Mouse (Mus musculus): Measurements from ENCODE around the gene Gm49380.

Gm49380 gene

GRCm38 (mm10) chr9:44075996-44076763 is 37.1 kb downstream of the Gm49380 start:
- DNase-seq (ENCODE audit: low read depth, low spot score): no peak

- no peak for DNase-seq (ENCODE audit: low read depth, low spot score)
Measured at GRCm38 (mm10) chr9:44075276-44075995, 37.9 kb downstream of the Gm49380 start.

GRCm38 (mm10) chr9:44074395-44075275 is 38.7 kb downstream of the Gm49380 start:
- DNase-seq (ENCODE audit: low read depth, low spot score): peak; percentile 82

- DNase-seq (ENCODE audit: low read depth, low spot score): peak; percentile 71
Measured at GRCm38 (mm10) chr9:44073115-44073514, 40.2 kb downstream of the Gm49380 start.

- peak; percentile 81 for DNase-seq (ENCODE audit: low read depth, low spot score)
Measured at GRCm38 (mm10) chr9:44072599-44072915, 40.7 kb downstream of the Gm49380 start.

- peak; percentile 90 for DNase-seq (ENCODE audit: low read depth, low spot score)
Measured at GRCm38 (mm10) chr9:44071914-44072598, 41.2 kb downstream of the Gm49380 start.

- DNase-seq (ENCODE audit: low read depth, low spot score): no peak
Measured at GRCm38 (mm10) chr9:44070844-44071231, 42.5 kb downstream of the Gm49380 start.

GRCm38 (mm10) chr9:44070113-44070843 is 43.0 kb downstream of the Gm49380 start:
- DNase-seq (ENCODE audit: low read depth, low spot score): no peak

- no peak for DNase-seq (ENCODE audit: low read depth, low spot score)
Measured at GRCm38 (mm10) chr9:44069252-44069651, 44.0 kb downstream of the Gm49380 start.

GRCm38 (mm10) chr9:44067960-44068330 is 45.4 kb downstream of the Gm49380 start:
- DNase-seq (ENCODE audit: low read depth, low spot score): no peak

GRCm38 (mm10) chr9:44067241-44067959 is 45.9 kb downstream of the Gm49380 start:
- peak; percentile 69 for DNase-seq (ENCODE audit: low read depth, low spot score)

GRCm38 (mm10) chr9:44066785-44067225 is 46.5 kb downstream of the Gm49380 start, which contains the start of gene Usp2:
Gene Usp2, plus strand, starts transcription at chr9:44067021.
- peak; percentile 99 for DNase-seq (ENCODE audit: low read depth, low spot score)

- no peak for DNase-seq (ENCODE audit: low read depth, low spot score)
Measured at GRCm38 (mm10) chr9:44065177-44065576, 48.1 kb downstream of the Gm49380 start.

- no peak for DNase-seq (ENCODE audit: low read depth, low spot score)
Measured at GRCm38 (mm10) chr9:44058606-44059005, 54.7 kb downstream of the Gm49380 start.

- DNase-seq (ENCODE audit: low read depth, low spot score): no peak
Measured at GRCm38 (mm10) chr9:44053936-44054335, 59.4 kb downstream of the Gm49380 start.

GRCm38 (mm10) chr9:44052855-44053254 is 60.4 kb downstream of the Gm49380 start:
- no peak for DNase-seq (ENCODE audit: low read depth, low spot score)

- no peak for DNase-seq (ENCODE audit: low read depth, low spot score)
Measured at GRCm38 (mm10) chr9:44049381-44050165, 63.7 kb downstream of the Gm49380 start.

- DNase-seq (ENCODE audit: low read depth, low spot score): peak; percentile 88
Measured at GRCm38 (mm10) chr9:44048541-44049380, 64.5 kb downstream of the Gm49380 start.
